17 mouse cellular contexts compared by ENCODE assay signal in genomic region chr4:125194298-125194697, GRCm38 (mm10).
DNase-seq lines count a peak whose midpoint lies in the region; ATAC-seq lines count a peak whose summit lies in the region.
"Had no signal": no experiment of that assay in that cellular context is flagged by ENCODE, and none has a peak within 500 bp of the region (broad histone marks: within the 10 kb centered on the region; RNA-seq: fewer than 3 reads in every experiment).

No protein-coding gene starts in this region.

- no peak overlapping the region for H3K4me3 ChIP-seq in hindbrain, embryonic 11.5 days (ENCODE audit: low read depth, low read length)
- no peak overlapping the region for H3K4me3 ChIP-seq in hindbrain, embryonic 10.5 days
- no peak overlapping the region for H3K4me3 ChIP-seq in forebrain, embryonic 13.5 days
- H3K4me3 ChIP-seq in midbrain, embryonic 14.5 days (replicated peaks; ENCODE audit: low read depth, low read length), result no peak overlapping the region
- H3K4me3 ChIP-seq: limb, embryonic 10.5 days; liver, embryonic 15.5 days; stomach, embryonic 15.5 days had no signal

- no peaks in the 10 kb centered on the region for H3K36me3 ChIP-seq in hindbrain, embryonic 11.5 days (ENCODE audit: control insufficient read depth, insufficient read depth, low read length)
- no peaks in the 10 kb centered on the region for H3K36me3 ChIP-seq in hindbrain, embryonic 10.5 days
- no peaks in the 10 kb centered on the region for H3K36me3 ChIP-seq in forebrain, embryonic 13.5 days (ENCODE audit: poor library complexity, severe bottlenecking)
- H3K36me3 ChIP-seq in midbrain, embryonic 14.5 days (ENCODE audit: control insufficient read depth, insufficient read depth, low read length), result no peaks in the 10 kb centered on the region
- H3K36me3 ChIP-seq: G1E; limb, embryonic 10.5 days; liver, embryonic 15.5 days; stomach, embryonic 15.5 days had no signal

- 0 out of 2 replicates have a peak overlapping the region, but pooled peaks have one; percentile 17 for H3K27ac ChIP-seq in hindbrain, embryonic 11.5 days (ENCODE audit: low read depth, low read length)
- H3K27ac ChIP-seq in hindbrain, embryonic 10.5 days, result no peak overlapping the region
- peak overlapping the region; percentile 86 for H3K27ac ChIP-seq in forebrain, embryonic 13.5 days
- H3K27ac ChIP-seq in midbrain, embryonic 14.5 days (replicated peaks; ENCODE audit: low read depth, low read length), result peak overlapping the region; percentile 2; the same call in 1 of the 2 replicates
- H3K27ac ChIP-seq: limb, embryonic 10.5 days; liver, embryonic 15.5 days; stomach, embryonic 15.5 days had no signal

- 0 out of 2 replicates have a peak, but pooled peaks cover 3% of the 10 kb centered on the region for H3K4me1 ChIP-seq in hindbrain, embryonic 11.5 days (replicated peaks; ENCODE audit: control insufficient read depth, insufficient read depth, low read length)
- H3K4me1 ChIP-seq in hindbrain, embryonic 10.5 days (replicated peaks), result peaks cover 35% of the 10 kb centered on the region
- peaks cover 50% of the 10 kb centered on the region for H3K4me1 ChIP-seq in forebrain, embryonic 13.5 days
- peaks cover 8% of the 10 kb centered on the region; the same call in 1 of the 2 replicates for H3K4me1 ChIP-seq in midbrain, embryonic 14.5 days (ENCODE audit: control insufficient read depth, insufficient read depth, low read length)
- H3K4me1 ChIP-seq: liver, embryonic 15.5 days; stomach, embryonic 15.5 days had no signal

- 71% methylated on average over 12 of the region's 12 CpGs for WGBS in hindbrain, embryonic 11.5 days
- 70% methylated on average over 12 of the region's 12 CpGs for WGBS in hindbrain, embryonic 10.5 days
- 37% methylated on average over 12 of the region's 12 CpGs for WGBS in forebrain, embryonic 13.5 days
- WGBS in midbrain, embryonic 14.5 days, result 72% methylated on average over 12 of the region's 12 CpGs

- H3K27me3 ChIP-seq in hindbrain, embryonic 11.5 days (ENCODE audit: control insufficient read depth, insufficient read depth, low read length), result no peaks in the 10 kb centered on the region
- H3K27me3 ChIP-seq in hindbrain, embryonic 10.5 days (ENCODE audit: insufficient read depth, poor library complexity, severe bottlenecking), result peaks cover 65% of the 10 kb centered on the region
- H3K27me3 ChIP-seq in forebrain, embryonic 13.5 days, result peaks cover 26% of the 10 kb centered on the region
- peaks cover 6% of the 10 kb centered on the region; the same call in 1 of the 2 replicates for H3K27me3 ChIP-seq in midbrain, embryonic 14.5 days (ENCODE audit: control insufficient read depth, insufficient read depth, low read length)
- H3K27me3 ChIP-seq: liver, embryonic 15.5 days had no signal

- peak; percentile 32 for DNase-seq in hindbrain, embryonic 11.5 days (ENCODE audit: low spot score)
- DNase-seq in hindbrain, embryonic 10.5 days (ENCODE audit: low spot score), result no peak
- peak; percentile 19 for DNase-seq in A20 (ENCODE audit: low read depth, low spot score)
- DNase-seq in midbrain, embryonic 14.5 days, result peak; percentile 41
- no peak for DNase-seq in kidney, adult 11 months
- DNase-seq in thymus, postnatal 4 days, result no peak
- DNase-seq in MN1 (ENCODE audit: low spot score), result no peak
- DNase-seq: cerebellum, adult 9-10 months; heart, postnatal 36 days; kidney, adult 8-10 months; lung, postnatal 4 days; thymus, postnatal 25 days had no signal

- ATAC-seq in hindbrain, embryonic 11.5 days (ENCODE audit: low FRiP score), result no peak
- ATAC-seq in forebrain, embryonic 13.5 days, result peak; percentile 57
- ATAC-seq in midbrain, embryonic 14.5 days (ENCODE audit: low FRiP score, low TSS enrichment), result no peak

- H3K9ac ChIP-seq in hindbrain, embryonic 11.5 days (ENCODE audit: low read depth, low read length), result no peak overlapping the region
- H3K9ac ChIP-seq in forebrain, embryonic 13.5 days, result no peak overlapping the region
- no peak overlapping the region for H3K9ac ChIP-seq in midbrain, embryonic 14.5 days (replicated peaks; ENCODE audit: low read length)
- H3K9ac ChIP-seq: liver, embryonic 15.5 days; stomach, embryonic 15.5 days had no signal

- H3K9me3 ChIP-seq in hindbrain, embryonic 11.5 days (ENCODE audit: control insufficient read depth, low read length), result no peaks in the 10 kb centered on the region
- H3K9me3 ChIP-seq in hindbrain, embryonic 10.5 days, result no peaks in the 10 kb centered on the region
- H3K9me3 ChIP-seq in forebrain, embryonic 13.5 days (replicated peaks), result no peaks in the 10 kb centered on the region
- H3K9me3 ChIP-seq in midbrain, embryonic 14.5 days (ENCODE audit: control insufficient read depth, low read length), result no peaks in the 10 kb centered on the region
- H3K9me3 ChIP-seq: limb, embryonic 10.5 days; liver, embryonic 15.5 days; stomach, embryonic 15.5 days had no signal

- H3K4me2 ChIP-seq in hindbrain, embryonic 11.5 days (replicated peaks; ENCODE audit: low read depth, low read length), result no peak overlapping the region
- H3K4me2 ChIP-seq in forebrain, embryonic 13.5 days, result peak overlapping the region; percentile 42
- no peak overlapping the region for H3K4me2 ChIP-seq in midbrain, embryonic 14.5 days (ENCODE audit: low read length)
- H3K4me2 ChIP-seq: liver, embryonic 15.5 days; stomach, embryonic 15.5 days had no signal

Comparison
In these comparisons a context has a peak if more than half of its experiments do, and no peak if none do; other contexts are left out.
1. DNase-seq: peak in hindbrain, embryonic 11.5 days (single experiment), A20 (single experiment) and midbrain, embryonic 14.5 days (single experiment); none in hindbrain, embryonic 10.5 days (single experiment), kidney, adult 11 months (single experiment), thymus, postnatal 4 days (single experiment) and MN1 (single experiment).